Mouse (Mus musculus): Measurements from ENCODE around the gene Rnls. TPM values are rescaled to one million over a fixed set of nuclear protein-coding genes. Genes with fewer than 3 reads are reported as not detected.

Gene Rnls
- polyA plus RNA-seq, 1 experiment = not detected

DNA sequence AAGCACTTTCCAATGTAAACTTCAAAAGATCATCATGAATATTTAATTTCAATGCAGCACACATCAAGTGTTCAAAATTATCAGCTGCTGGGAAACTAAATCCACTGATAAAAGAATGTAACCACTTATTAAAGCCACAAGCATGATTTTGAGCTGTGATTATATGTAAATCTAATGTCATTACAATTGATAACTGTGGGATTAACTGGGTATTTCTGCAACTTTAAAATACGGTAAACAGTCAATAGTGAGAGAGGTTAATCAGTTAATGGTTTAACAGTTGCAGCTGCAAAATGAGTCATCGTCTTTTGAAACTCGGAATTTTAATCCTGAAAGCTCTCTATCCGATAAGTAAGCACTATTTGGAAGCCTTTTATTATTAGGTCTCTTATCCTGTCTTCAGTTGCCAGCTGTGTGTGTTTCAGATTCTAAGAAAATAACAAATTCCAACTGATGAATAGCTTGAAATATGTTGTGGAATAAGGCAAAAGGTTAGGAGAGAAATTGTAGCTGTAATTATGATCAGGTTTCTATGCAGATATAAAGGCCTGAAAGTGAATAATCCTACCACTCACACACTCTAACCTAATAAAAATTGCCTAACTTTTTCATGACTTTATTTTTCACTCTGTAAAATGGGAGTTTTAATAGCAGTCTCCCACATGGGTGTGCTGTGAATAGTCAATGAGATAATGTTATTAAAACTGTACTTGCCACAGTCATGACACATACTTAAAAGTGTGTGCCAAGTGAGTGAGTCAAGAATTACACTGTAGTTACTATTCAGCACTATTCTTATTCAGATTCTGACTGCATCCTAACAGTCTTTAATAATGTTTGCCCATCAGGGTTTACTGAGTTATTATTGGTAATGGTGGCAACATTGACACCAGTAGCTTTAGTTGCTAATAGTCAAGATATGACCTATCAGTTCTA, 65.1 kb downstream of the Rnls start:
- TF ChIP-seq CTCF (IDR thresholded peaks at IDR 0.05; ENCODE audit: insufficient read depth, low read depth, low read length) (no peak), POLR2A (IDR thresholded peaks at IDR 0.05; ENCODE audit: insufficient read depth, low read depth, low read length) (no peak)
- Histone ChIP-seq H3K4me1 (ENCODE audit: control insufficient read depth, insufficient read depth, low read length) (no peaks in the 10 kb centered on the region), H3K4me3 (ENCODE audit: insufficient read depth, low read depth, low read length) (no peak overlapping the region), H3K27ac (ENCODE audit: insufficient read depth, low read depth, low read length) (no peak overlapping the region)
- 28% methylated on average over 4 of the region's 4 CpGs for WGBS

DNA sequence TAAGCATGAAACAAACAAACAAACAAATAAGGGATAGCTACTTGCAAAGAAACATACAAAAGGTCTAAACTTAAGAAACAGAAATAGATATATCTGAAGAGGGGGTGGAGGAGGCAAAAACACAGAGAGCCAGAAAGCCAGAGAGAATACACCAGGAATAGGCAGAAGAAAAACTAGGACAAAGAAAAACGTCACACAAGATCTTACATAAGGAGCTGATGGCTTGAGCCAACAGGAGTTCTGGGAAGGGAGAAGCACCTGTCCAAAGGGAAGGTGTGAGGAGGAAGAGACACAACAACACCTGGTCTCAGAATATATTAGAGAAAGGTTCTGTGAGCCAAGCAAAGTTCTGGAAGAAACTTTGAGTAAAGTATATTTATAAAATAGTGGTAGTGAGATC, 73.3 kb downstream of the Rnls start:
- WGBS = 50% methylated on average over 1 of the region's 1 CpGs
- Histone ChIP-seq H3K27ac (ENCODE audit: insufficient read depth, low read depth, low read length) (no peak overlapping the region), H3K4me1 (ENCODE audit: control insufficient read depth, insufficient read depth, low read length) (no peaks in the 10 kb centered on the region), H3K4me3 (ENCODE audit: insufficient read depth, low read depth, low read length) (no peak overlapping the region)
- TF ChIP-seq POLR2A (IDR thresholded peaks at IDR 0.05; ENCODE audit: insufficient read depth, low read depth, low read length) (no peak), CTCF (IDR thresholded peaks at IDR 0.05; ENCODE audit: insufficient read depth, low read depth, low read length) (no peak)

DNA sequence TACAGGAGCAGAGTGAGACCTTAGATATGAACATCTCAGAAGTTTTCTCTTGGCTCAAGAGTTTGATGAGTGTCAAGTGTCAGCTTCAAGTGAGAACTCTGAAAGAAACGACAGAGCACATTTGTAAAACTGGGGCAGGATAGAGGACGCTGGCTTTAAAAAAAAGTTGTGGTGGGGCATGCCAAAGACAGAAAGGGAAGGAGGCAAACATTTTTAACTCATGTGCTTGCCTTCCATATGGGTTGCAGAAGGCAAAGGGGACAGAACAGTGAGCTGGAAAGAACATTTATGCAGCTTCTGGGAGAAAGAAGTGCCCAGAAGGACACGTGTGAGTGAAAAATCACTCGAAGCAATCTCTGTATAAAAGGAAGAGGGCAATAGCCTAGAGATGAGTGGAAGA, 75.0 kb downstream of the Rnls start:
- no peak overlapping the region for H3K27ac ChIP-seq (ENCODE audit: insufficient read depth, low read depth, low read length)
- TF ChIP-seq POLR2A (IDR thresholded peaks at IDR 0.05; ENCODE audit: insufficient read depth, low read depth, low read length) (no peak), CTCF (IDR thresholded peaks at IDR 0.05; ENCODE audit: insufficient read depth, low read depth, low read length) (no peak)
- WGBS = 73% methylated on average over 4 of the region's 4 CpGs
- no peak overlapping the region for H3K4me3 ChIP-seq (ENCODE audit: insufficient read depth, low read depth, low read length)
- H3K4me1 ChIP-seq (ENCODE audit: control insufficient read depth, insufficient read depth, low read length) = no peaks in the 10 kb centered on the region

DNA sequence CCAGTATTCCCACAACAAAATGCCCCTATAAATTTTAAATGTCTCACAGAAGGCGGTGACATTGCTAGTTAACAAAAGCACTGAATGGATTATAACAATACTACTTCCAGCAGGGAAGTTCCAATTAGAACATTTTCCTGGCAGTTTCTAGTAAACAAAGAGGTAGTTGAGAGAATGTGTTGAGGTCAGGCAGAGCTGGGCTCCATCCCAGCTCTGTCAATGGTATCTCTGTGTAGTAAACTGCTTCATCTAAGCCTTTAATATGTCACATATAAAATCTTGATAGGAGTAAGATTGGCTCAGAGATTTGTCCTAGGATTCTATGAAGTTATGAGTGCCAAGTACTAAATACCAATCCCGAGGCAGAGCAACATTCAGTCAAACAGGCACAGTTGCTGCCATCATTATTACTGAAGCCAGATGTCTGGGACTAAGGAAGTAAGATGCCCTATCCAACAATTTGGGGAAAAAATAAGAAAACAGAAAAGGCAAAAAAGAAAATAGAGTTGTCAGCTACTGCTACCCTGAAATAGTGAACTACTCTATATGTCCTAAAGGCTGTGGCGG, 92.3 kb downstream of the Rnls start:
- Histone ChIP-seq H3K4me3 (ENCODE audit: insufficient read depth, low read depth, low read length) (no peak overlapping the region), H3K4me1 (ENCODE audit: control insufficient read depth, insufficient read depth, low read length) (no peaks in the 10 kb centered on the region), H3K27ac (ENCODE audit: insufficient read depth, low read depth, low read length) (no peak overlapping the region)
- TF ChIP-seq POLR2A (IDR thresholded peaks at IDR 0.05; ENCODE audit: insufficient read depth, low read depth, low read length) (no peak), CTCF (IDR thresholded peaks at IDR 0.05; ENCODE audit: insufficient read depth, low read depth, low read length) (no peak)
- WGBS = 45% methylated on average over 3 of the region's 3 CpGs

DNA sequence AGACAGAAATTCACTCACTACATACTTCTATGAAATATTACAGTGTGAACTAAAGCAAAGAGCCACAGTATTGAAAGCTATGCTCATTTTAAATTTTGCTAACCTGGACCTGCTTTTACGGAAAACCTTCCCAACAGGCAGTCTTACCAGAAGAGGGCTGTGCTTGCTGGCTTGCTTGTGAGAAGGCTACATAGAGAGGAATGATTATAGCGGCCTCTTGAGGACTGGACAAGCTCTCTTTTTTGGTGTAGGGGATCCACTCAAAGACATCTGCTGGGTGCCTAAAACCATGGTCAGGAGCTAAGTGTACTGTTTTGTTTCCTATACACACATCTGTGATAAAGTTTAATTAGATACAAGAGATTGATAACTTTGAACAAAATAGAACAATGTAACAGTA, 95.8 kb downstream of the Rnls start:
- 67% methylated on average over 2 of the region's 2 CpGs for WGBS
- Histone ChIP-seq H3K4me1 (ENCODE audit: control insufficient read depth, insufficient read depth, low read length) (no peaks in the 10 kb centered on the region), H3K4me3 (ENCODE audit: insufficient read depth, low read depth, low read length) (no peak overlapping the region), H3K27ac (ENCODE audit: insufficient read depth, low read depth, low read length) (no peak overlapping the region)
- TF ChIP-seq POLR2A (IDR thresholded peaks at IDR 0.05; ENCODE audit: insufficient read depth, low read depth, low read length) (no peak), CTCF (IDR thresholded peaks at IDR 0.05; ENCODE audit: insufficient read depth, low read depth, low read length) (no peak)

DNA sequence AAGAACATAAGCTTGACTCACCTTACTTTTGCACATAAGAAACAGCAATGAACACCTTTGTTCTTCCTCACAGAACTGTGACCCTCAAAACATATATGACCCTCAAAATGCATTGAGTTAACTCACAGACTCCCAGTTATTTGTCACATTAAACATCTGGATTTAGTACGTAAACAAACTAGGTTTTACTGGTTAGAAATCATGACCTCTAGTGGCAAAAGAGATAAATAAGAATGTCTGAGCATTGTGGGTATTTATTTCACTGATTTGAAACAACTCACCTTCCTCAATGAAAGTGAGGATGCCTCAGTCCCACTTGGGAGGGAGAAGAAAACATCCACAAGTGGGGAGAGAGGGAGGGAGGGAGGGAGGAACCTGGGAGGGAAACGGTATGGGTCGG, 109.1 kb downstream of the Rnls start:
- TF ChIP-seq CTCF (IDR thresholded peaks at IDR 0.05; ENCODE audit: insufficient read depth, low read depth, low read length) (no peak), POLR2A (IDR thresholded peaks at IDR 0.05; ENCODE audit: insufficient read depth, low read depth, low read length) (no peak)
- Histone ChIP-seq H3K27ac (ENCODE audit: insufficient read depth, low read depth, low read length) (no peak overlapping the region), H3K4me1 (ENCODE audit: control insufficient read depth, insufficient read depth, low read length) (no peaks in the 10 kb centered on the region), H3K4me3 (ENCODE audit: insufficient read depth, low read depth, low read length) (no peak overlapping the region)
- 57% methylated on average over 3 of the region's 3 CpGs for WGBS

DNA sequence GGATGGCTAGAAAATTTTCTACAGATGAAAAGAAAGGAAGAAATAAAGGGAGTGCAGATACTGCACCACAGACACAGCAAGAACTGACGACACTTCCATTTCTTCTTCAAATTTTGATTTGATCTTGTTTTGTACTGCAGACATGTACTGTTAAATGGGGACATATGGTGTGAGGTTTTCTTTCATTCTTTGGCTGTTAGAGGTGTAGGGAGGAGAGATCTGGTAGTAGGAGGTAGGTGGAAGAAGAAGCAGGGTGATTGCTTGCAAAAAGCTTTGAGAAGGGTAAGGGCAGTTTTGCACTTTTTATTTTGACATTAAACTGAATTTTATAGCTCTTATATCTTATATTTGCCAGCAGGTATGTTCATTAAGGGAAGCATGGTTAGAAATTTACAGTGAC, 115.7 kb downstream of the Rnls start:
- Histone ChIP-seq H3K27ac (ENCODE audit: insufficient read depth, low read depth, low read length) (no peak overlapping the region), H3K4me1 (ENCODE audit: control insufficient read depth, insufficient read depth, low read length) (no peaks in the 10 kb centered on the region), H3K4me3 (ENCODE audit: insufficient read depth, low read depth, low read length) (no peak overlapping the region)
- 96% methylated on average over 1 of the region's 1 CpGs for WGBS
- TF ChIP-seq POLR2A (IDR thresholded peaks at IDR 0.05; ENCODE audit: insufficient read depth, low read depth, low read length) (no peak), CTCF (IDR thresholded peaks at IDR 0.05; ENCODE audit: insufficient read depth, low read depth, low read length) (no peak)

DNA sequence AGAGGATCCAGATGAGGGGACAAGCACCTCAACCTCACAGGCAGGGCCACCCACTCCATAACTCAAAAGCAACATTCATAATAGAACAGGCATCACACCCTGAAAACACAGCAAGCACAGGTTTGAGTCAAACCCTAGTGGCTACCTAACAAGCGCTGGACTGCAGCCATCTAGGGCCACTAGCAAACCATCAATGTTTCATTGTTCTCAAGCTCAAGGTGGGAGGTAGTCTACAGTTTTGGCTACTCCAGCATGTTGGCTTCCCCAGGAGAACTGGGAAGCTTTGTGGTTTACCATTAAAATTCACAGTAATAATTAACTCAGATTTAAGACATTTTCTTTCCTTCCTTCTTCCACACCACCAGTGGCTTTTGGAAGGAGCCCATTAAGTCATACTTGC, 118.4 kb downstream of the Rnls start:
- H3K4me1 ChIP-seq (ENCODE audit: control insufficient read depth, insufficient read depth, low read length) = no peaks in the 10 kb centered on the region
- TF ChIP-seq CTCF (IDR thresholded peaks at IDR 0.05; ENCODE audit: insufficient read depth, low read depth, low read length) (no peak), POLR2A (IDR thresholded peaks at IDR 0.05; ENCODE audit: insufficient read depth, low read depth, low read length) (no peak)
- H3K4me3 ChIP-seq (ENCODE audit: insufficient read depth, low read depth, low read length) = no peak overlapping the region
- 89% methylated on average over 1 of the region's 1 CpGs for WGBS
- H3K27ac ChIP-seq (ENCODE audit: insufficient read depth, low read depth, low read length) = no peak overlapping the region

DNA sequence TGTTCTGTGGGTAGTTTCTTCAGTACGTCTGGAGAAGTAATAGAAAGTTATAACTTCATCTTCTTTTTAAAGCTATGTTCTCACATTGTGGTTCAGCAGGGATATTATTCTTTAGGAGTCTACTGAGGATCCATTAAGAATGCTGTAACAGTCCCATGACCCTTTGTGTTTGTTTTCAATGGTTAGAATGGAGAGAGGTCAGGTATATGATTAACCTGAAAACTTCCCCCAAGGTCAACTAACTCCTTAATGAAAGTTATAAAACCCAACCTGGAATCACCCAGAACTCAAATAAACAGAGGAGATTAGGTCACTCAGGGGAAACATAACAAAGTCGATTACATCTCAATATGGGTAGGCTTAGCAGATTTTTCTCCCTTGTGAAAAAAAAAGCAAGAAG, 120.5 kb downstream of the Rnls start:
- WGBS = 74% methylated on average over 2 of the region's 2 CpGs
- Histone ChIP-seq H3K4me1 (ENCODE audit: control insufficient read depth, insufficient read depth, low read length) (no peaks in the 10 kb centered on the region), H3K27ac (ENCODE audit: insufficient read depth, low read depth, low read length) (no peak overlapping the region), H3K4me3 (ENCODE audit: insufficient read depth, low read depth, low read length) (no peak overlapping the region)
- TF ChIP-seq CTCF (IDR thresholded peaks at IDR 0.05; ENCODE audit: insufficient read depth, low read depth, low read length) (no peak), POLR2A (IDR thresholded peaks at IDR 0.05; ENCODE audit: insufficient read depth, low read depth, low read length) (no peak)

All from olfactory bulb, adult 2 months (tissue).